Mouse (Mus musculus): Measurements from ENCODE around the gene Olfr1030.
"Not testable (repeated sequence)": the region's sequence is repeated elsewhere in the genome, so short reads cannot be mapped to it uniquely, and the experiment has no call there.

Gene Olfr1030

DNA sequence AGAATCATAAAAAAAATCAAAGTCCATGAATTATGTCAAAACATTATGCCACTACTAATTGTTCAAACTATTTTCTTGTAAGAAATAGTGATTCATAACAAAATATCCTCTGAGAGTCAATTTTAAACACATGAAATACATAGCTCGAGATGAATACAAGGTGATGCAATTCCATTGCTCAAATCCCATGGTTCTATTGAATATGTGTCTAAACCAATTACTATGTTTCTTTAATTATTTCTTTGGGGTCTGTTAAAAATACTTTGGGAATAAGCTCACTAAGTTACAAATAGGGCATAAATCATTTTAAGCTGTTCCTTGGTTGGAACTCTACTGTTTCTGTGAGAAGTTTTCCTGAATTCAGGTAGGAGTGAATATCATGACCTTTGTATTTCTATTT, at the start of gene Olfr1030:
Gene Olfr1030, plus strand, starts transcription at position 301 of the 400 bp plus-strand sequence.
- DNase-seq (ENCODE audit: low read depth, low spot score) = no peak

GRCm38 (mm10) chr2:85950137-85950536, 28.9 kb upstream of the Olfr1030 start, which contains the start of gene Olfr1028:
Gene Olfr1028, plus strand, starts transcription at chr2:85950437.
- DNase-seq (ENCODE audit: low read depth, low spot score) = no peak

DNA sequence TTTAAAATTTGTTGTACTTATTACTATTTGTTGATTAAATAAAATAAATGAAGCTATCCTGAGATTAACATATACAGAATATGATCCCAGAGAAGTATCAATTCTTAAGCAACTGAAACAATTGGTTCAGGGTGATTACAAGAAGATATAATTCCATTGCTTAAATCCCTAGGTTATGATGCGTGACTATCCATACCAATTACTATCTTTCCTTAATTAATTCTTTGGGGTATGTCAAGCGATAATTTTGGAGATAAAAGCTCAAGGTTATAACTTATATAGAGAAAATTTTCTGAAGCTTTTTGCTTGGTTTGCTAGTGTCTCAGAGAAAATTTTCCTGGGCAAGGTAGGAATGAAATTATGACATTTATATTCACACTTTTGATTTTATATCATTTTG, 5.5 kb upstream of the Olfr1030 start, which contains the start of gene Olfr1029:
Gene Olfr1029, plus strand, starts transcription at position 301 of the 400 bp plus-strand sequence.
- DNase-seq (ENCODE audit: low read depth, low spot score) = no peak

DNA sequence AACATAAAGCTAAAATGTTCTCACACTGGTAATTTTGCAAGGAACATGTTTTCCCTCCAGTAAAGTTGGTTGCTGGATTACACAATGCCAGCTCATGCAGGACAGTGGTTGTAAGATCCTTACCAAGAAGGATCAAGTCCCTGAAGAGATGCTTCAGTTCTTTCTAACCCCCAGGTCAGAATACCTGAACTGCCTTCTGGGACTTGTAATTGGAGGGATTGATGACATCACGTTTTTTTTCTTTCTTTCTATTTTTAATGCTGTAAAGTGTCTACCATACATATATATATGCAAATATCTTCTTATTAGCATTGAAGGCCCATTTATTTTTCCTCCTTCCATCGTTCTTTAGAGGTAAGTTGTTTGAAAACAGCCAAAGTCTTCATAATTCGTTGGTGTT, 10.9 kb downstream of the Olfr1030 start, which contains the start of gene Olfr1031:
Gene Olfr1031, plus strand, starts transcription at position 301 of the 400 bp plus-strand sequence.
- DNase-seq (ENCODE audit: low read depth, low spot score) = no peak

DNA sequence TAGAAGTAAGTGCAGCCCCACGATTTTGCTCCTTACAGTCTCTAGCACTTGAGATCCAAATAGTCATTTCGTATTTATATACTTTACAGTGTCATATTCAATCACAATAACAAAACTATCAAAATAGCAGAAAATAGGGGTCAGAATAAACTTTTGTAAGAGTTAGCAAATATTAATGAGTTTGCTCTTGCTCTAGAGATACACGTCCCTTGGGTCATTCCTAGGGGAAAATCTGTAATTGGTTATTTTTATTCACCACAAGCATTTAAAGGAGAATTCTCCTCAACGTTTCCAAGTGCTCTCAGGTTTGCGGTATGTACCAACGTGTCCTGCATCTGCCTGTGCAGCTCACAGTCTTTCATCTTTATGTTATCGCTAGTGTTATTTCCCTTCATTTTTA, 26.2 kb downstream of the Olfr1030 start, which contains the start of gene Olfr1032:
Gene Olfr1032, plus strand, starts transcription at position 301 of the 400 bp plus-strand sequence.
- DNase-seq (ENCODE audit: low read depth, low spot score) = no peak

GRCm38 (mm10) chr2:86020406-86020805, 41.3 kb downstream of the Olfr1030 start, which contains the start of gene Olfr1033:
Gene Olfr1033, plus strand, starts transcription at chr2:86020633.
- not testable (repeated sequence) for DNase-seq (ENCODE audit: low read depth, low spot score)

GRCm38 (mm10) chr2:86021518-86021917, 42.4 kb downstream of the Olfr1030 start:
- DNase-seq (ENCODE audit: low read depth, low spot score) = not testable (repeated sequence)
